Mouse (Mus musculus): Measurements from ENCODE around the gene Kcnab3. TPM values are rescaled to one million over a fixed set of nuclear protein-coding genes. Genes with fewer than 3 reads are reported as not detected.

Kcnab3 gene
- total RNA-seq, 2 experiments from 2014 or later = 0.09 TPM; not detected in 1

DNA sequence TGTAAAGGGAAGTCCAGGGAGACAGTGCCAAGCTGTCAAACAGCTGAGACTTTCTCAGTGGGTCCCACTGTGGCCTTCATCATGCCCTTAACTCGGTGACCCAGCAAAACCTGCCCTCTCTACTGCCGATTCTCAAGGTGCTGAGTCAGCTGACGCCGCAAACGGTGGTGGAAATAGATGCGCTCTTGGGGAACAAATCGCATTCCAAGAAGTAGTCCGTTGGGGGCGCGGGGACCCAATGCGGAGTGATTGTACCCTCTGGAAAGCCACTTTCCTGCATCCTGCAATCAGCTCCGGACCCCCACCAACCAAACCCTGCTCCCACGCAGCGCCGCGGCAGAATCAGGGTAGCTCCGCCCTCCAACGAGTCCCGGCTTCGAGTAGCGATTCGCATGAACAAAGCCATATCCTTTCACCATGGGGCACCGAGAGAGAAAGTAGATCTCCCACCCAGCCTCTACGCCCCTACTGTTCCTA is 5.9 kb downstream of the Kcnab3 start:
- DNase-seq (ENCODE audit: low spot score) = peak; percentile 47

DNA sequence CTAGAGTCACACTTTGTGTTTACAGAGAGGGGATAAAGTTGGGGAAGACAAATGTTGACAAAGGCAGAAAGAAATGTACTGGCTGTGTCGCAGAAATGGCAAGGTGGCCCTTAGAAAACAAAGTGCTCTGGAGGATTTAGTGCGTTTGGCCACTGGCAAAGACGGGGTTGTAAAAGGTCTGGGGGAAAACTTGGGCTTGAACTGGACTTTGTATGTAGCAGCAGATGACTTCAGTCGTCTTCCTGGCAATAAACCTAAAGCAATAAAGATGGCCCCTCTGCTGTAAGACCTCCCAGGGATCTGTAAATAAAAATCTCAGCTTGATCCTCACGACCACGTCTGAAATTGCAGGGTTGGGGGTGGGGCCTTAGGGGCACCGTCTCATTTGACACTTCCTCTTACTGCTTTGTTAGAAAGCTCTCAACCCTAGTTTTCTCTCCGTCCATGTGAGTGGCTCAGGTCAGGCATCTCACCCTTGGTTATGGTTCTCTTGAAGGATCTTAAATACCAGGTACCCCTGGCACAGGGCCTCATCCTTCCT is 6.7 kb downstream of the Kcnab3 start:
- no peak for DNase-seq (ENCODE audit: low spot score)

GRCm38 (mm10) chr11:69333922-69334321 is 7.9 kb downstream of the Kcnab3 start:
- no peak for DNase-seq (ENCODE audit: low spot score)

DNA sequence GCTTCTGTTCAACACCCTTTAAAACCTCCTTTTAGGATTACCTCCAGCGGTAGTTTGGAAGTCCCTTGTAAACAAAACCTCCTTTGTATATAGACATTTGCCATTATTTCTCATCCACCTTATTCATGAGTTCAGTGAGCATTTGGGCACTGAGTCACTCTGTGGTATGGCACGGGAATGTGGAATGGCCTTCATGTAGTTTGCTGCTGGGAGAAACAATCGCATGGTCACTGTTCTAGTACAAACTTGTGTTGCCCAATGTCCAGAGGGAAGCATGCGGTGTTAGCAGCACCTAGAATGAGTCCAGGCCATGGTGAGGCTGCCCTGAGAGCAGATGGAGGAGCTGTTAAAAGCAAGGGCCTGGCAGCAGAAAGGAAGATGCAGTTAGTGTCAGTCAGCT is 8.7 kb downstream of the Kcnab3 start:
- DNase-seq (ENCODE audit: low spot score) = no peak

DNA sequence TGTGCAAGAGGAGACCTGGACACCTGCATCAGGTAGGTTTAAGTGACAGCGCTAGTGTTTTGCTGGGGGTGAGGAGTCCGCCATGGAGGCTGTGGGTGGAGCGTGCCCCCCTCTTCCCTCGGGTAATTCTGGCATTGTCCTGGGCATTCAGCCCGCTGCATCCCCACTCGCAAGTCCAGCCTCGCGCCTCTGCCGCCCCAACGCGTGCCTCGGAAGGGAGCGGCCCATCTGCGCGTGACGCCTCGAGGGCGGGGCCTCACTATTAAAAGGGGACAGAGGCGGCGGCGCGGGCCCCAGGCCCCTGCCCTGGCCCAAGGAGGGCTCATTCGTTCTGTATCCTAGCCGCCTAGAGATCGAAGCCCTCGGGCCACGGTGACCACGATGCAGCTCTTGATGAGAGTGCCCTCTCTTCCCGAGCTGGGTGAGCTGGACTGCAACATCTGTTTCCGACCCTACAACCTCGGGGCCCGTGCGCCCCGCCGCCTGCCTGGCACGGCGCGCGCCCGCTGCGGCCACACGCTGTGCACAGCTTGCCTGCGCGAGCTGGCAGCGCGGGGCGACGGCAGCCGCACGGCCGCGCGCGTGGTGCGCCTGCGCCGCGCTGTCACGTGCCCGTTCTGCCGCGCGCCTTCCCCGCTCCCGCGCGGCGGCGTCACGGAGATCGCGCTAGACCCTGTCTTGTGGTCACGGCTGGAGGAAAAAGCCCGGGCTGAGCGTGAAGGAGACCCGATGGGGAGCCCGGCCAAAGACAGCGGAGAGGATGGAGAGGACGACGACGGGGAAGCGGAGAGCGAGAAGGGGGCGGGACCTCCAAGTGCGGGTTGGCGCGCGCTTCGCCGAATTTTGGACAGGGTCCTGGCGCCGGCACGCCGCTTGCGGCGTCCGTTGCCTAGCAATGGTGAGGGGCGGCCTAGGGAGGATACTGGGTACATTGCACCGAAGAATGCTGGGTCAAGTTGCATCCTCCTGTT is 14.4 kb downstream of the Kcnab3 start, which contains the start of gene Rnf227:
Gene Rnf227 (plus strand): TSS at position 301 of the 971 bp plus-strand sequence.
- peak; percentile 44 for DNase-seq (ENCODE audit: low spot score)

DNA sequence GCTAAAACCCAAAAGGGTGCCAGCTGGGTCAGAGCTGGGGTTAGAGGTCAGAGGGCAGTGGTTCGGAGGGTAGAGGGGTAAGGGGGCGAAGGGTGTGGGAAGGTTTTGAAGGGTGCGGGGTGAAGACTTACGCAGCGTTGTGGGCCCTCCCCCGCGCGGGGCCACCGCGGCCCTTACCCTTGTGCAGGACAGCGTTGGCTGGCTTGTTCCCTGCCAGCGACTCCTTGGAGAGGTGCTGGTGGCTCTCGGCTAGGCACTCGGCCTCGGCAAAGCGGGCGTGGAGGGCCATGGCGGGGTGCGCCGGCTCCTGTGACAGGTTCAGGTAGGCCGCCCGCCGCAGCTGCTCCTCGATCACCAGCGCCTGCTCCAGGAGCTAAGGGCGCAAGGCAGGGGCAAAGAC is 20.4 kb downstream of the Kcnab3 start:
- no peak for DNase-seq (ENCODE audit: low spot score)

GRCm38 (mm10) chr11:69356544-69356943 is 30.5 kb downstream of the Kcnab3 start:
- DNase-seq (ENCODE audit: low spot score) = no peak

DNA sequence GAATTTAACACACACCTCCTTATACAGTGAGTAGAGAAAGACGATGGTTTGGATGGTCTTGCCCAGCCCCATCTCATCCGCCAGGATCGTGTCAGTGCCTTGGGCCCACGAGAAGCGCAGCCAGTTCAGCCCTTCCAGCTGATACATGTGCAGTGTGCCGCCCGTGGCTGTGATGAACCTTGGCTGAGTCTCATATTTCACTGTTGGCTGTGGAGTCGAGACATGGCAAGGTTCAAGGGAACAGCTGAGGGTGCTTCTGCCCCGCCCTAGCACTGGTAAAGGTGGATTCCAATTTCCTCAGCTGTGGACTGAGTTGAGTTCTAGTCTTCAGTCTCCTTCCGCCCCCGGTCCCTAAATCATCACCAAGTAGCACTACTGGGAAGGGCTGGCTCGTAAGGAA is 31.6 kb downstream of the Kcnab3 start:
- peak; percentile 71 for DNase-seq (ENCODE audit: low spot score)

- no peak for DNase-seq (ENCODE audit: low spot score)
These were observed 36.0 kb downstream of the Kcnab3 start for GRCm38 (mm10) chr11:69362021-69362420.

- no peak for DNase-seq (ENCODE audit: low spot score)
These were observed 36.4 kb downstream of the Kcnab3 start for GRCm38 (mm10) chr11:69362479-69362878.

GRCm38 (mm10) chr11:69364376-69364775 is 38.3 kb downstream of the Kcnab3 start:
- no peak for DNase-seq (ENCODE audit: low spot score)

- peak; percentile 97 for DNase-seq (ENCODE audit: low spot score)
These were observed 38.9 kb downstream of the Kcnab3 start for GRCm38 (mm10) chr11:69364910-69365309.

DNA sequence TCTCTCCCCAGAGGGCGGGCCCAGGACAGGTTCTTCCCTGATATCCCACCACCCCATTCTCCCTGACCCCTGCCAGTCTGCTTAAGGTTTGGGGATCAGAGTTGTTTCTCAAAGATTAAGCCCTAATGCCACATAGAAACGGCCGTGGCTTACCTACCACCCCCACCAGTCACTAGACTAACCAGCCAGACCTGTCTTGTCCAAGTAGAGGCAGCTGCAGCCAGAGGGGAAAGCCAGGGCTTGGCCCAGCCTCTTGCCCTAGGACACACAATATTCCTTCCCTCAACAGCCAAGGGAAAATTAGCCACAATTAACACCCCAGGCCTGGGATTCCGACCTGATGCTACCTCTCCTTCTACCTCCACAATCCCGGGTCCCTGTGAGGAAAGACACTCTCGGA is 39.7 kb downstream of the Kcnab3 start:
- no peak for DNase-seq (ENCODE audit: low spot score)

DNA sequence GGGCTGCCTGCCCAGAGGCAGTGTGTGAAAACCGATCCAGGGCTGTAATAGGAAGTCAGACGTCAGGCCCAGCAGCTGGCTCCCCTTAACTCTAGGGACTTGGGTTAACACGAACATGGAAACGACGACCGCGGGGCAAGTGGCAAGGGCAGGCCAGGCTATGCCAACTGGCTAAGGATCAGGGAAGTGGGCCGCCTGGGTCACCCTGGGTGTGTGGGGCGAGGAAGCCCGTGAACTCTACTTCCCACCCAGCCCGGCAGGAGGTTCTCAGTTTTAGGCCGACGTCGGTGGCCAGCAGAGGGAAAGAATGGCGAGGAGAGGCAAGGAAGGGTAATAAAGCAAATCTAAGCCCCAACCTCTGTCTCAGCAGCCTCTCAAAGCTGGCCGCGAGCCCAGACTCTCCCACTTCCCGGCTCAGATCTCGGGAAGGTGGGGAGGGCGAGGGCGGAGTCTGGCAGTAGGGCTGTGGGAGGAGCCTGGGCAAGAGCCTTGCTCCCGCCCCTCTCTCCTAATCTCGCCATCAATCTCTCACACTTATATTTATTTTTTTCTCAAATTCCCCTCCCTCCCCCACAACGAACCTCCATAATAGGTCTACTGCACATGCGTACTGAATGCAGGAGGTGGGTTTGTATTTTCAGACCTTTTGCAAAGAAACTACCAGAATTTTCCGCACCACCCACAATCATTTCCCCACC is 40.2 kb downstream of the Kcnab3 start:
- DNase-seq (ENCODE audit: low spot score) = peak; percentile 92

GRCm38 (mm10) chr11:69366855-69367615 is 41.0 kb downstream of the Kcnab3 start:
- no peak for DNase-seq (ENCODE audit: low spot score)

- no peak for DNase-seq (ENCODE audit: low spot score)
These were observed 41.7 kb downstream of the Kcnab3 start for GRCm38 (mm10) chr11:69367616-69368355.

DNA sequence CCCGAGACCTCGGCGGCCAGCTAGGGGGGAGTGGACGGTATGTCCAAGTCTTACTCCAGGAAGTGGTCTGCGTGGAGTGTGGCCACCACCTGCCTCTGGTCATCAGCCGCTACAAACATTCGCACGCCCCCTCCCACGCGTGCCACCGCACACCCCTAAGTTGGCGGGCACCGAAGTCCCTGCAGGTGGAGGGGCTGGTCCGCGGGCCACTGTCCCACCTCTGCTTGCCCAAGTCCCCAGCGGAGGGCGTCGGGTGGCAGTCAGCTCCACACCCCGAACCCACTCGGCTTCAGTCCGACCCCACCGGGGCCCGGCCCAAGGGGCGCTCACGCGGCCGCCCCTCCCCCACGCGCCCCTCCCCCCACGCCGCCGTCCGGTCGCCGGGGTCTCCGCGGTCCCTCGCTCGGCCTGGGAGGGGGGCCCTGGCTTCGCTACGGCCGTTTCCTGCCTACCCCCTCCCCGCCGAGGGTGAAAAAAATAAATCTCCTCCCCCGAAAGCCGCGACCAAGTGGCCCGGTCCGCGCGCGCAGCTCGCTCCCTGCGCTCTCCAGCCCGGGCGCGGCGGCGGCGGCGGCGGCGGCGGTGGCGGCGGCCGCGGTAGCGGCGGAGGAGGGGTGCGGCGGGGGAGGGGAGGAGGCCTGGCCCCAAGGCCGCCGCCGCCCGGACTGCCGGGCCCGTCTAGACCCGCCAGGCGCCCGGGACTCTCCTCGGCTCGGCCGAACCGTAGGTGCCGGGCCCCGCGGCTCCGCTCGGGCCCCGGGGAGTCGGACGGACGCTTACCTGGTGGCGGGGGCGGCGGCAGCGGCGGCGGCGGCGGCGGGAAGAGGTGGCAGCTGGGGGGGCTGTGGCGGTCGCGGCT is 42.5 kb downstream of the Kcnab3 start:
- DNase-seq (ENCODE audit: low spot score) = no peak

- DNase-seq (ENCODE audit: low spot score) = no peak
These were observed 43.3 kb downstream of the Kcnab3 start, which contains the start of gene Chd3 for GRCm38 (mm10) chr11:69369215-69369989. Gene Chd3, minus strand, starts transcription at chr11:69369406.
